Mouse (Mus musculus) common myeloid progenitor, adult 5-6 weeks (primary cell): ENCODE measurements around the gene Dennd4a. TPM values are rescaled to one million over a fixed set of nuclear protein-coding genes. Genes with fewer than 3 reads are reported as not detected.

Source experiments
- ATAC-seq: replicated peaks from 2 replicates; pipeline ENCODE4 v1.8.0; 2016; ENCODE audit warnings: low read depth, mild to moderate bottlenecking, moderate TSS enrichment, inconsistent platforms; ENCODE audit not compliant: poor library complexity, severe bottlenecking
- total RNA-seq: library from RNA; stranded (forward); fragments of 200-1000, 187-1606 nt; gene quantifications from 2 replicates; pipeline ENCODE4 v1.2.3, GENCODE M21; 2017

Gene Dennd4a
- total RNA-seq, result 46.0 and 49.2 TPM in 2 replicates

- peak; percentile 90 for ATAC-seq
These were observed at the start of gene Dennd4a for GRCm38 (mm10) chr9:64810822-64811537. Dennd4a (plus strand) TSS chr9:64811340.

DNA sequence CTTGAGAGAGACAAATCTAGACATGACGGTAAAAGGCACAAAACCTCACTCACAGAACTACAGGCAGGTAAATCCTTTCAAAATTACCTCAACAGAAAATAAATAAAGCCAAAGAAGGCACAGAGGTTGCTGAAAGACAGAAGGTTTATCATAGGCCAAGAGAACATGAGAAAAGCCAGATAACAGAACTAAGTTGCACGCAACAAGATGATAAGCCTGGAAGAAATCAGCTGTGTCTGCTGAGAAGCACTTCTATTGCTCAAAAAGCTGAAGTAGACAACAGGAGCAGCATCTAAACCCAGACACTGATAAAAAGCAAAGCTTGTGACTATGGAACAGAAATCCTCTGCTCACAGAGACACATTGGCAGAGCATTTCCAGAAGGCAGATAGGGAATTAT is 46.3 kb upstream of the Dennd4a start:
- ATAC-seq, result no peak

DNA sequence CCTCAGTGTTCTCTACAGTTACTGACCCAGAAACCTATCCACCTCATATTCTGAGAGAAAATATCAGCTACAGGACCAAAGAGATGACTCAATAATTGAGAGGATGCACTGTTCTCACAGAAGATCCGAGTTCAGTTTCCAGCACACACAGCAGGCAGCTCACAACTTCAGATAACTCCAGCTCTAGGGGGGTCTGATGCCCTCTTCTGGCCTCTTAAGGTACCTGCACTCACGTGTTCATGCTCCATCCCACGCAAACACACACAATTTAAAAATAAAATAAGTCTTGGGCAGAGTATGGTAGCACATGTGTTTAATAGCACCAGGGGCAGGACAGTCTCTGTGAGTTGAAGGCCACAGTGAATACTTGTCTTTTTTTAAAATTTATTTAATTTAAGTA is 45.0 kb upstream of the Dennd4a start:
- no peak for ATAC-seq

- no peak for ATAC-seq
These were observed 43.3 kb upstream of the Dennd4a start for GRCm38 (mm10) chr9:64767796-64768195.

DNA sequence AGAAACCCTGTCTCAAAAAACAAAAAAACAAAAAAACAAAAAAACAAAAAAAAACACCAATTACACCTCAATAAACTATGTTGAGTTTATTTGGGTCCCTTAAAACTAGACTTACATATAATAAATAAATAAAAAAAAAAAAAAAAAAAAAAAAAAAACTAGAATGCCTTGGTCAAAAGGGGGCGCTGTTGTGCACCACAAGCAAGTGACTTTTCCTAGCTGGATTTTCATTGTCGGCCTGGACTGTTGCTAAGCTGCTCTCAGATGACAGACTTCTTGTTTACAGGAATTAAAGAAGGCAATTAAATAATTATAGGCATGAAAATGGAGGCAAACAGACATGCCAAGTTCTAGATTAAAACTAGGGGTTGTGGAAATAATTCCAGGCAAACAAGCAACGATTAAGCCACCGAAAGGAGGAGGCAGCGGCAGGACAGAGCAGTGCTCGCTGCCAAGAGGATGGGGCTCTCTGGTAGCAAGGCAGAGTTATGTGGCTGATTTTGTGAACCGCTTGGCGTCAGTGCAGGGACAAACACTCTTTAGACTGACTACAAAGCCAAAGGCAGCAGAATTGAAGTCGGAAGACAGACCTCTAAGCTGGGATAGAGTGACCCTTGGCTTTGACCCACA is 42.0 kb upstream of the Dennd4a start:
- ATAC-seq, result no peak

- no peak for ATAC-seq
These were observed 41.2 kb upstream of the Dennd4a start for GRCm38 (mm10) chr9:64769911-64770310.

- no peak for ATAC-seq
These were observed 40.7 kb upstream of the Dennd4a start for GRCm38 (mm10) chr9:64770411-64770849.

- peak; percentile 93 for ATAC-seq
These were observed 39.9 kb upstream of the Dennd4a start for GRCm38 (mm10) chr9:64771236-64771635.

DNA sequence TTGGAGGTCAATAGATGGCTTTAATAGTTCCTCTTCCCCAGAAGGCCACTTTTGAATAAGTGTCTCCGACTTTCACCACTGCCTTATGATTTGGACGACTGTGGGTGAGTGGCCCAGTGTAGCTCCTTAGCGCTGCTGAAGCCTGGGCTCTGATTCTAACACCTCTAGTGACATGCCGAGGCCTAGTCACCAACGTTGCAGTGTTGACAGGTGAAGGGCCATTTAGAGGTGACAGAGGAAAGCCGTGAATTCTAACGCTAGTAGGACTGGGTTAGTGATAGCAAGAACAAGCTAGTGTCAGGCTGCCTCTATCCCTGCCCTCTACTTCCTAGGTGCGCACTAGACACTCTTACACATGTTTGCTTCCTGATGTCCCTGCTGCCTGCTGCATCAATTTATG is 37.9 kb upstream of the Dennd4a start:
- no peak for ATAC-seq

DNA sequence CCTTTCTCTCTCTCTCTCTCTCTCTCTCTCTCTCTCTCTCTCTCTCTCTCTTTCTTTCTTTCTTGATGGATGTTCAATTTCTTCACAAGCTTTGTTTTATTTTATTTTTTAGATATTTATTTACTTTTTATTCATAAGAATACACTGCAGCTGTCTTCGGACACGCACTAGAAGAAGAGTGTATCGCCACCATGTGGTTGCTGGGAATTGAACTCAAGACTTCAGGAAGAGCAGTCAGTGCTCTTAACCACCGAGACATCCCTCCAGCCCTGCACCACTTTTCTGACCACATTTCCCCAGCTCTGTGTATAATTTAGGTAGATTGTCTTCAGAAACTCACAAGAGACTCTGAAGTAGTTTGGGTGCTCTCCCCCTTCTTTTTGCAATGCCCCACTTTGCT is 37.2 kb upstream of the Dennd4a start:
- ATAC-seq, result no peak

GRCm38 (mm10) chr9:64774411-64774811 is 36.7 kb upstream of the Dennd4a start:
- ATAC-seq, result no peak

DNA sequence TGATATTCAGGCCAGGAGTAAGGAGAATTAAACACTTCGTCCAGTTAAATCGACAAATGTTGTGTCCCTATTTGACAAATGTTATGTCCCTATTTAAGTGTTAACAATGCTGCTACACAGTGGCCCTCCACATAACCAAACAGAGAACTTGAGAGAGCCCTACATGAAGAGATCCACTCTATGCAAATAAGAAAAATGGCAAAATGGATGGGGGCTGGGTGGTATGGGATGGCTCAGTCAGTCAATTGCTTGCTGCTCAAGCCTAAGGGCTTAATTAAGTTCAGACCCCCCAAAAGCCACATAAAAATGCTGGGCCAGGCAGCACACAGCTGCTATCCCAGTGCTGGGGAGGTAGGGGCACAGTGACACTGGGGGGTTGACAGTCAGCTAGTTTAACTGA is 36.3 kb upstream of the Dennd4a start:
- ATAC-seq, result no peak

DNA sequence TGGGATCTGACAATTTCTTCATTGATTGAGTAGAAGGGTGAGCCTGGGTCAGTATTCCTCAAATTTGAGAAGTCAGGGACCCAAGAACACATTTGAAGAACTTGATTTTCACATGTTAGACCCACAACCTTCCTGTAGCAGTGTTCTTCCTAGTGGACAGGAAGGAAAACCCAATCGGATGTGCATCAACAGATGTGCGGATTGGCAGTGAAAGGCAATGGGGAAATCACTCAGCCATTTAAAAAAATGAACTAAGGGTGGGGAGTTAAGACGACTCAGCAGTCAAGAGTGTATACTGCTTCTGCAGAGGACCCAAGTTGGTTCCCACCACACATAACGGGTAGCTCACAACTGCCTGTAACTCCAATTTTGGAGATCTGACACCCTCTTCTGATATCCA is 35.6 kb upstream of the Dennd4a start:
- no peak for ATAC-seq

DNA sequence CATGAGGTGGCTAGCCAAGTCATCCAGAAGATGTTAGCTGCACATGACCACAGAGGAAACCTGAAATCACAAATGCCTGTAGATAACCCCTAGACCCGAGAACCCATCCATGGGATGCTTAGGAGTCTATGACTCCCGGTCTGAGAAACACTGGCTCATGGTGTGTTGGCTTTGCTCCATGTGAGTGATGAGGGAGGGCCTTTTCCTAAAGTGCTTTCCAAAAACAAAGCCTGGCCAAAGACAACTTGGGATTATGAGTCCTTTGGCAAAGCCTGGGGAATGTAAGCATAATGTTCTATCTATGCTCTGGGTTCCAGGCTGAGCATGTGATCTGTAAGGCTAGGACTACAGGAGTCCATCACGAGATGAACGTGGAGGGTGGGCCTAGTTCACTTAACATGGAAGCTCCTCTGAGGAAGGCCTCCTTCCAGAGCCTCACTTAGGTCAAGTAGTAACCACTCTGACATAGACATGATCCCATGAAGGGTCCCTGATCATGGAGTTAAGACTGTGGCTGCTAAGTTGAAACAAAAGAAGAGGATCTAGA is 33.6 kb upstream of the Dennd4a start:
- no peak for ATAC-seq

DNA sequence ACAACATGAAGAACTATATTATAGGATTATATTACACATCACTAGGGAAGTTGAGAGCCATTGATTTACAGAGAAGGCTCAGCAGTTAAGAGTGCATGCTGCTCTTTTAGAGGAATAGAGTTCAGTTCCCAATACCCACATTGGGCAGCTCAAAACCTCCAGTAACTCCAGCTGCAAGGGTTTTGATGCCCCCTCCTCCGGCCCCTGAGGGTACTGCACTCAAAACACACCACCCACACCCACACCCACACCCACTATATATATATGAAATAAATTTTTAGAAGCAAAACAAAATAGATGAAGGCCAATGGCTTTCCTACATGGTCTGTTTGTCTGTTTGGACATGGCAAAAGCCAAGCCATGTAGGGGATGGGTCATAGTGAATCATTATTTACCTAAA is 33.0 kb upstream of the Dennd4a start:
- ATAC-seq, result no peak

- peak; percentile 52; the same call in 1 of the 2 replicates for ATAC-seq
These were observed 31.5 kb upstream of the Dennd4a start for GRCm38 (mm10) chr9:64779628-64780027.

DNA sequence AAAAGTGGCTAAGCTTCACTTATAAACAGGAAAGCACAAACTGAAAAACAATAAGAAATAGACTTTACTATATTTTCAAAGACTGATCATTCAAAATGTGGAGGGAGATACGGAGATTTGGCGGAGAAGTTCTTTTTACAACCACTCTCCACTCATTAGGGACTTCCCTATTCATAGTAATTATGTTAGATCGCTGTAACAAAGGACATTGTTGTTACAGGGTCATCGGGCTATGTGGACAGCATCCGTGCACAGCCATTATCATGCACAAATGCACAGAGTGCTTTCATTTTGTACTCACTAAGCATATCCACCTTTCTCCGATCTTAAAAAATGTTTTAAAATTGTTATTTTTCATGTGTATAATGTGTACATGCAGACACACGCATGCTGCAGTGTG is 27.6 kb upstream of the Dennd4a start:
- no peak for ATAC-seq

DNA sequence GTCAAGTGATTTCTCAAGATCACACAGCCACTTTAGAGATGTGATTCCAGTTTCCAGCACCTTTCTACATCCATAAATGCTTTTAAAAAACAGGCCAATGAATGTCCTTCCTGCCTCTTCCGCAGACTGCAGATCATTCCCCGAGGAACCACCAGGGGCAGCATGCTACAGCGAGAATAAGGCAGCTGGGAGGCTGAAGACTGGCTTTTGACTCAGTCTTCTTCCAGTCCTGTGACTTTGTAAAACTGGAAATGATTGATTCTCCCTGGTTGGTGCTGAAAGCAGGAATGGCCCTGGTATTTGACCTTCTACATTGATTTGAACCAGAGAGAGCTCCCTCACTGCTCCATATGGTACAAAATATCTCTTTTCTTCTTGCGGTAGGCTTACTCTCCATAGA is 26.3 kb upstream of the Dennd4a start:
- ATAC-seq, result peak; percentile 64

DNA sequence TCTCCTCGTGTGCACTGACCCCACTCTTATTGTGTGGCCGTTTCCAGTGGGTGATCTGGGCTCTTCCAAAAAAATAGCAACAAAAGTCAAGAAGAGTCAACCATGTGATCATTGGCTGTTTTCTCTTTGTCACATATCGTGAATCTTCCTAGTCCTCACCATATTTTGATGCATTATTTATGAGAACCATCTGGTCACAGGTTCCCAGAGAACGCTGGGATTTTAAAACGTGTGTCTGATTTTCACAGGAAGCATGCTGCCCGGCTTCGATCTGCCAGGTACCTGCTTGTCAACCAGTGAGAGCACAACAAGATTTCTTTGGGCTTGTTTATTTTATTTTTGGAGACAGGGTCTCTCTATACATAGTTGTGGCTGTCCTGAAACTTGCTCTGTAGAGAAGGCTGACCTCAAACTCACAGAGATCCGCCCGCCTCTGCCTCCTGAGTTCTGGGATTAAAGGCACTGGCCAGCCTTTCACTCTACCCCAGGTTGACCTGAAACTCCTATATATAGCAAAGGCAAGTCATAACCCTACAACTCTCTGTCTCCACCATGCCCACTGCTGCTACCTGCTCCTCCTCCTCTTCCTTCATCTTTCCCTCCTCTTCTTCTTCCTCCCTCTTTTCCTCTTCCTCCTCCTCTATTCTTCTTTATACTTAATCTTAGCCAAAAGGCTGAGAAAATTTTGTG is 24.8 kb upstream of the Dennd4a start:
- ATAC-seq, result no peak

DNA sequence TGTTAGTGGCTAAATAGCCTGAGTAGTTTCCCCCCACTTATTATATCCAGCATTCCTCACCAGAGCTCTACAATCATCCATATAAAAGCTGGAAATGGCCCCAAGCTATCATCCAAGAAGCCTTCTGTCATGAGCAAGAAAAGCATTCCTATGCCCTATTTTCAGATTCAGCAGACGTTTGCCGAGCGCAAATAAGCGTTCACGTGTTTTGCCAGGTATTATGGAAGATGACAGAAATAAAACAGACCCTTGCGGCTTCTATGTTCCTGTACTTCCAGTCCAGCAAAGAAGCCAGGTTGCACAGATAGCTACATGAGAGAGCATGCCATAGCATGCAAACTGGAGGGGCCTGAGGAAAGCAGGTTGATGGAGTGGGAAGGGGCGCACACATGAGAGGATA is 23.1 kb upstream of the Dennd4a start:
- no peak for ATAC-seq

DNA sequence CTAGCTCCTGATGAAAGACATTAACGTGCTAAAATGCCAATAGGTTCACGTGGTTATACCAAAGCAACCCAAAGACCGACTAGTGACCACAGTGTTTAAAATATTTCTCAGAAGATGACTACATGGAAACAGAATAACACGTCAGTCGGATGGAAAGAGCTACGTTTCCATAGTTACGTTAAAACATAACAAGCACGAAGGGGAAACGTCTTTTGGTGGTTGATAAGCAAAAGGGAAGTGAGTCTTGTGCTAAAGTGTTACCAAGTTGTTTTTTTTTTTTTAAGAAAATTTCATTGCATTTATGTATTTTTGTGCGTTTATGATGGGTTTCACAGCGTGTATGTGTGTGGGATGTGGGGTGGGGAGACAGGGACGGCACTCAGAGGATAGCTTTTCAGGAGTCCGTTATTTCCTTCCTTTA is 21.8 kb upstream of the Dennd4a start:
- ATAC-seq, result peak; percentile 79
